ENCODE assay signal across 8 mouse cellular contexts in the genomic region with DNA sequence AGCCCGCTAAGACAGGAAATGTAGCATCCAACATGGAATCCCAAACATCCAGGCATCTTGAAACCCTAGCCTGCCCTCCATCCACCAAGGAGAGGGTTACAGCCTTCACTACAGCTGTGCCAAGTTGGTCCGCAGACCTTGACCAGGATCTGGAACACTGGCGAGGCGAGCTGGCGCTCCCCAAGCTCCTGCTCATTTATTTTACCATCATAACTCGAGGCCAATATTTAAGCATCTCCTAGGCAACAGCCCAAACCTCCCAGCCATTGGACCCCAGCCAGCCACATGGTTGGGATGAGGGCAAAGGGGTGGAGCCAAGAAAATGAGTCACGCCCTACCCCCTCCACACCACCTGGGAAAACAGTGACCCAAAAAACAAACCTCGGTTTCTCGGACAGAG. TPM values are rescaled to one million over a fixed set of nuclear protein-coding genes. Genes with fewer than 3 reads are reported as not detected.
DNase-seq lines count a peak whose midpoint lies in the region; ATAC-seq lines count a peak whose summit lies in the region.

No protein-coding gene starts in this region.

- H3K4me2 ChIP-seq in forebrain, embryonic 12.5 days = no peak overlapping the region
- no peak overlapping the region for H3K4me2 ChIP-seq in forebrain, embryonic 15.5 days (replicated peaks)
- H3K4me2 ChIP-seq in forebrain, embryonic 14.5 days (ENCODE audit: low read length) = no peak overlapping the region

- intact Hi-C loops in left cerebral cortex, postnatal 36 days (cut with DNase I) = no loop called here

- DNase-seq in adrenal gland, postnatal 14 days = peak; percentile 93
- DNase-seq in forebrain, embryonic 14.5 days (ENCODE audit: low spot score) = peak; percentile 49
- peak; percentile 77 for DNase-seq in kidney, adult 18-20 months
- DNase-seq in lung, postnatal 36 days = peak; percentile 86
- no peak for DNase-seq in left cerebral cortex, postnatal 36 days (ENCODE audit: low spot score in 2 of 2)

- 0 out of 2 replicates have a peak, but pooled peaks cover 3% of the 10 kb centered on the region for H3K4me1 ChIP-seq in forebrain, embryonic 12.5 days
- peaks cover 5% of the 10 kb centered on the region for H3K4me1 ChIP-seq in forebrain, embryonic 15.5 days
- H3K4me1 ChIP-seq in forebrain, embryonic 14.5 days (ENCODE audit: control insufficient read depth, insufficient read depth, low read length) = 0 out of 2 replicates have a peak, but pooled peaks cover 3% of the 10 kb centered on the region

- no peak overlapping the region for H3K9ac ChIP-seq in forebrain, embryonic 12.5 days
- no peak overlapping the region for H3K9ac ChIP-seq in forebrain, embryonic 15.5 days (replicated peaks)
- H3K9ac ChIP-seq in forebrain, embryonic 14.5 days (ENCODE audit: low read length) = no peak overlapping the region

- no peak overlapping the region for H3K4me3 ChIP-seq in forebrain, embryonic 12.5 days (replicated peaks)
- no peak overlapping the region for H3K4me3 ChIP-seq in forebrain, embryonic 15.5 days
- no peak overlapping the region for H3K4me3 ChIP-seq in forebrain, embryonic 14.5 days (ENCODE audit: low read depth, low read length)

- no peaks in the 10 kb centered on the region for H3K36me3 ChIP-seq in forebrain, embryonic 12.5 days (replicated peaks)
- H3K36me3 ChIP-seq in forebrain, embryonic 15.5 days = no peaks in the 10 kb centered on the region
- H3K36me3 ChIP-seq in forebrain, embryonic 14.5 days (ENCODE audit: control insufficient read depth, insufficient read depth, low read length) = no peaks in the 10 kb centered on the region

- ATAC-seq in forebrain, embryonic 12.5 days (ENCODE audit: low FRiP score) = no peak
- ATAC-seq in forebrain, embryonic 15.5 days (replicated peaks) = no peak
- no peak for ATAC-seq in forebrain, embryonic 14.5 days
- no peak for ATAC-seq in monocyte, adult 5-6 weeks (replicated peaks; ENCODE audit: insufficient number of reproducible peaks, low FRiP score, low TSS enrichment, poor library complexity, severe bottlenecking)

- H3K27me3 ChIP-seq in forebrain, embryonic 12.5 days = 0 out of 2 replicates have a peak, but pooled peaks cover 4% of the 10 kb centered on the region
- H3K27me3 ChIP-seq in forebrain, embryonic 15.5 days = no peaks in the 10 kb centered on the region
- H3K27me3 ChIP-seq in forebrain, embryonic 14.5 days (replicated peaks; ENCODE audit: control insufficient read depth, insufficient read depth, low read length) = no peaks in the 10 kb centered on the region

- WGBS in forebrain, embryonic 12.5 days = 68% methylated on average over 9 of the region's 9 CpGs
- WGBS in forebrain, embryonic 15.5 days = 47% methylated on average over 9 of the region's 9 CpGs
- 52% methylated on average over 9 of the region's 9 CpGs for WGBS in forebrain, embryonic 14.5 days

- H3K9me3 ChIP-seq in forebrain, embryonic 12.5 days = no peaks in the 10 kb centered on the region
- H3K9me3 ChIP-seq in forebrain, embryonic 15.5 days = no peaks in the 10 kb centered on the region
- no peaks in the 10 kb centered on the region for H3K9me3 ChIP-seq in forebrain, embryonic 14.5 days (replicated peaks; ENCODE audit: control insufficient read depth, low read length)

- H3K27ac ChIP-seq in forebrain, embryonic 12.5 days = peak overlapping the region; percentile 36; the same call in 1 of the 2 replicates
- H3K27ac ChIP-seq in forebrain, embryonic 15.5 days (replicated peaks) = no peak overlapping the region
- no peak overlapping the region for H3K27ac ChIP-seq in forebrain, embryonic 14.5 days (ENCODE audit: low read depth, low read length)

RNA-seq across cellular contexts. Expression of a gene that starts 48.0 kb away (rescaled TPM):
- polyA plus RNA-seq in forebrain, embryonic 12.5 days (2016; fragmentation: Nextera tagmentation; extraction: Ambion mirVana) = 12.1 and 12.6 TPM in 2 replicates
- 21.8 and 22.6 TPM in 2 replicates for polyA plus RNA-seq in forebrain, embryonic 15.5 days (2015; fragmentation: Nextera tagmentation; extraction: Ambion mirVana)
- total RNA-seq in adrenal gland, postnatal 14 days (2021) = 30.6 and 36.6 TPM in 2 replicates
- 20.4 and 21.9 TPM in 2 replicates for polyA plus RNA-seq in forebrain, embryonic 14.5 days (2014; fragmentation: Nextera tagmentation; extraction: Ambion mirVana)
- 9.8 to 16.9 TPM (median 13.1 TPM) in 3 replicates for total RNA-seq in monocyte, adult 5-6 weeks (2017)
- total RNA-seq in left cerebral cortex, postnatal 36 days (2021) = 10 to 100 TPM; 31.9 to 34.6 TPM

Comparison
In these comparisons a context has a peak if more than half of its experiments do, and no peak if none do; other contexts are left out.
1. DNase-seq: peak in adrenal gland, postnatal 14 days (single experiment), forebrain, embryonic 14.5 days (single experiment), kidney, adult 18-20 months (single experiment) and lung, postnatal 36 days (single experiment); none in left cerebral cortex, postnatal 36 days (0 of 2).